In genomic region chr4:140203696-140204272, GRCm38 (mm10) we compare ENCODE assay signal across 19 mouse cellular contexts. TPM values are rescaled to one million over a fixed set of nuclear protein-coding genes. Genes with fewer than 3 reads are reported as not detected.
DNase-seq lines count a peak whose midpoint lies in the region; ATAC-seq and TF ChIP-seq lines count a peak whose summit lies in the region.
"Had no signal": no experiment of that assay in that cellular context is flagged by ENCODE, and none has a peak within 500 bp of the region (broad histone marks: within the 10 kb centered on the region; RNA-seq: fewer than 3 reads in every experiment).

No protein-coding gene starts in this region.

- no peaks in the 10 kb centered on the region for H3K9me3 ChIP-seq in lung, embryonic 14.5 days (ENCODE audit: low read depth, low read length)
- no peaks in the 10 kb centered on the region for H3K9me3 ChIP-seq in stomach, embryonic 15.5 days
- H3K9me3 ChIP-seq in stomach, postnatal 0 days (ENCODE audit: control insufficient read depth, low read length), result no peaks in the 10 kb centered on the region
- 0 out of 2 replicates have a peak, but pooled peaks cover 5% of the 10 kb centered on the region for H3K9me3 ChIP-seq in kidney, embryonic 16.5 days (ENCODE audit: low read length)

- no peaks in the 10 kb centered on the region for H3K4me1 ChIP-seq in lung, embryonic 14.5 days (ENCODE audit: insufficient read depth)
- no peaks in the 10 kb centered on the region; the same call in 1 of the 2 replicates for H3K4me1 ChIP-seq in stomach, embryonic 15.5 days
- no peaks in the 10 kb centered on the region for H3K4me1 ChIP-seq in stomach, postnatal 0 days (replicated peaks; ENCODE audit: control insufficient read depth, insufficient read depth)
- H3K4me1 ChIP-seq in kidney, embryonic 16.5 days (ENCODE audit: insufficient read depth, low read length), result peaks cover 19% of the 10 kb centered on the region
- H3K4me1 ChIP-seq: megakaryocyte, embryonic 14.5 days had no signal

- no peak overlapping the region for H3K27ac ChIP-seq in lung, embryonic 14.5 days (ENCODE audit: low read depth)
- no peak overlapping the region for H3K27ac ChIP-seq in stomach, embryonic 15.5 days
- H3K27ac ChIP-seq in stomach, postnatal 0 days (replicated peaks), result no peak overlapping the region
- no peak overlapping the region for H3K27ac ChIP-seq in kidney, embryonic 16.5 days (ENCODE audit: low read length)
- H3K27ac ChIP-seq: layer of hippocampus, adult 2 months had no signal

- H3K9ac ChIP-seq in lung, embryonic 14.5 days, result no peak overlapping the region
- H3K9ac ChIP-seq in stomach, embryonic 15.5 days, result no peak overlapping the region
- H3K9ac ChIP-seq in stomach, postnatal 0 days (ENCODE audit: low read length), result no peak overlapping the region
- no peak overlapping the region for H3K9ac ChIP-seq in kidney, embryonic 16.5 days (replicated peaks; ENCODE audit: low read length)

- H3K36me3 ChIP-seq in lung, embryonic 14.5 days (ENCODE audit: insufficient read depth), result no peaks in the 10 kb centered on the region
- H3K36me3 ChIP-seq in stomach, embryonic 15.5 days, result no peaks in the 10 kb centered on the region
- no peaks in the 10 kb centered on the region for H3K36me3 ChIP-seq in stomach, postnatal 0 days (ENCODE audit: control insufficient read depth, insufficient read depth, low read length)
- no peaks in the 10 kb centered on the region for H3K36me3 ChIP-seq in kidney, embryonic 16.5 days (ENCODE audit: insufficient read depth, low read length)

- DNase-seq in lung, embryonic 14.5 days, result peak; percentile 25
- no peak for DNase-seq in lung, postnatal 14 days
- no peak for DNase-seq in stomach, postnatal 0 days (ENCODE audit: low spot score)
- DNase-seq in right cerebral cortex, postnatal 4 days, result no peak
- no peak for DNase-seq in left cerebral cortex, adult 18-20 months (ENCODE audit: low spot score in 2 of 2)
- DNase-seq: adrenal gland, postnatal 10 days; cerebellum, adult 2 months; heart, adult 18-20 months; right cerebral cortex, postnatal 14 days; thymus, adult 18-20 months had no signal

- H3K27me3 ChIP-seq in lung, embryonic 14.5 days (ENCODE audit: insufficient read depth, low read length), result no peaks in the 10 kb centered on the region
- no peaks in the 10 kb centered on the region for H3K27me3 ChIP-seq in stomach, embryonic 15.5 days (replicated peaks)
- no peaks in the 10 kb centered on the region for H3K27me3 ChIP-seq in stomach, postnatal 0 days (ENCODE audit: control insufficient read depth, insufficient read depth, low read length)
- peaks cover 7% of the 10 kb centered on the region; the same call in 1 of the 2 replicates for H3K27me3 ChIP-seq in kidney, embryonic 16.5 days (ENCODE audit: insufficient read depth, low read length)
- H3K27me3 ChIP-seq: megakaryocyte, embryonic 14.5 days had no signal

- 59% methylated on average over 12 of the region's 12 CpGs for WGBS in lung, embryonic 14.5 days
- 67% methylated on average over 12 of the region's 12 CpGs for WGBS in stomach, embryonic 15.5 days
- WGBS in stomach, postnatal 0 days, result 64% methylated on average over 12 of the region's 12 CpGs
- 53% methylated on average over 12 of the region's 12 CpGs for WGBS in kidney, embryonic 16.5 days

- no peak for TF ChIP-seq EP300 in stomach, postnatal 0 days (optimal IDR thresholded peaks at IDR 0.05)

- no peak for TF ChIP-seq CTCF in lung, embryonic 14.5 days (IDR thresholded peaks at IDR 0.05; ENCODE audit: low read depth)
- no peak for TF ChIP-seq CTCF in stomach, postnatal 0 days (IDR thresholded peaks at IDR 0.05; ENCODE audit: low read depth)

- ATAC-seq in lung, embryonic 14.5 days (ENCODE audit: insufficient read depth), result peak; percentile 49; the same call in 1 of the 2 replicates
- ATAC-seq in stomach, embryonic 15.5 days (ENCODE audit: insufficient read depth, low FRiP score, low read depth), result peak; percentile 4; the same call in 1 of the 2 replicates
- no peak for ATAC-seq in stomach, postnatal 0 days (ENCODE audit: low FRiP score, low TSS enrichment)
- peak; percentile 43; the same call in 1 of the 2 replicates for ATAC-seq in kidney, embryonic 16.5 days (ENCODE audit: low FRiP score, low TSS enrichment)
- ATAC-seq: CD4-positive, CD25-positive, alpha-beta regulatory T cell, adult 4 months; forebrain, embryonic 14.5 days had no signal

- no peak overlapping the region for H3K4me3 ChIP-seq in lung, embryonic 14.5 days (ENCODE audit: low read depth, low read length)
- no peak overlapping the region for H3K4me3 ChIP-seq in stomach, embryonic 15.5 days (replicated peaks)
- no peak overlapping the region for H3K4me3 ChIP-seq in stomach, postnatal 0 days (ENCODE audit: low read depth, low read length)
- H3K4me3 ChIP-seq in kidney, embryonic 16.5 days (ENCODE audit: low read length), result no peak overlapping the region
- H3K4me3 ChIP-seq: layer of hippocampus, adult 2 months; megakaryocyte, embryonic 14.5 days had no signal

- H3K4me2 ChIP-seq in lung, embryonic 14.5 days, result no peak overlapping the region
- H3K4me2 ChIP-seq in stomach, embryonic 15.5 days, result no peak overlapping the region
- H3K4me2 ChIP-seq in stomach, postnatal 0 days (replicated peaks; ENCODE audit: low read depth), result no peak overlapping the region
- H3K4me2 ChIP-seq in kidney, embryonic 16.5 days (replicated peaks; ENCODE audit: low read depth, low read length), result no peak overlapping the region

RNA-seq across cellular contexts. Expression of gene Igsf21, which starts 42.8 kb away (rescaled TPM):
- not detected in 2 replicates for polyA plus RNA-seq in lung, embryonic 14.5 days (2014; fragmentation: Nextera tagmentation; extraction: Ambion mirVana)
- 1.4 and 1.8 TPM in 2 replicates for polyA plus RNA-seq in stomach, embryonic 15.5 days (2015; fragmentation: Nextera tagmentation; extraction: Ambion mirVana)
- polyA plus RNA-seq in stomach, postnatal 0 days (2015; fragmentation: Nextera tagmentation; extraction: Ambion mirVana), result 1.2 and 1.5 TPM in 2 replicates
- 1.5 TPM in 2 replicates for polyA plus RNA-seq in kidney, embryonic 16.5 days (2015; fragmentation: Nextera tagmentation; extraction: Ambion mirVana)
- total RNA-seq in left cerebral cortex, adult 18-20 months (2021), result 10 to 100 TPM; 55.4 to 72.1 TPM
- total RNA-seq: gastrocnemius, adult 18-20 months; MEL had no signal
- polyA plus RNA-seq: CD4-positive, CD25-positive, alpha-beta regulatory T cell, adult 4 months; liver, embryonic 16.5 days had no signal
